Mouse (Mus musculus): ENCODE measurements at regions not wholly inside any gene's neighbourhood (a gene's known extent, or its start where the extent isn't known, plus 50 kb on each side); places are given as distances from the start of the nearest gene placed in this dataset.

DNA sequence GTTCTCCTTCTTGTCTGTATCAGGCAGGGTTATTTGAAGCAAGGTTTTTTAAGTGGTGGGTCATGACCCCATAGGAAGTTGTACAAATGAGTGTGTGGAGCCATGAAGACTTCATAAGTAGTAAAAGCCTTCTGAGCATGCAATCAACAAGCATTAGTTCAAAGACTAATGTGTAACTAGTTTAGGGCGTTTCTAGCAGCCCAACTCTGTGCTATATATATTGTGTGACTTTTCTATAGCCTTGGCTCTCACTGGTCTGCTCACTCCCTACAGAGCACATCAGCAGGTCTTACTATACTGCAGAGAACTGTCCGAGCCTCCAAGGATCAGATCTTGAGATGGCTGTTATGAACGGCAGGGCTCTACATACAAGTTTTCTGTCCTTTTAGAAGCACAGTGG lies 141.2 kb downstream of the Gm9817 start:
- Histone ChIP-seq H3K4me2 (ENCODE audit: low read depth) (no peak overlapping the region), H3K4me3 (no peak overlapping the region), H3K36me3 (ENCODE audit: control insufficient read depth, insufficient read depth) (no peaks in the 10 kb centered on the region), H3ac (ENCODE audit: control insufficient read depth, insufficient read length) (no peak overlapping the region), H3K27me3 (ENCODE audit: control insufficient read depth, insufficient read depth, insufficient read length) (peaks cover 11% of the 10 kb centered on the region), H3K79me2 (ENCODE audit: control insufficient read depth, insufficient read depth) (no peaks in the 10 kb centered on the region)
- TF ChIP-seq USF1 (IDR thresholded peaks at IDR 0.05; ENCODE audit: low read depth) (no peak), REST (IDR thresholded peaks at IDR 0.05; ENCODE audit: insufficient read depth, insufficient read length) (no peak), TCF3 (IDR thresholded peaks at IDR 0.05; ENCODE audit: insufficient read length, low read depth) (no peak)

GRCm38 (mm10) chr13:45230804-45231203 lies 152.3 kb downstream of the Gm9817 start:
- no peak for TF ChIP-seq POLR2A (IDR thresholded peaks at IDR 0.05; ENCODE audit: insufficient read length, low read depth)
- no peak for TF ChIP-seq POLR2AphosphoS2 (IDR thresholded peaks at IDR 0.05; ENCODE audit: insufficient read length, low read depth)
- TF ChIP-seq TCF3 (IDR thresholded peaks at IDR 0.05; ENCODE audit: insufficient read length, low read depth), result no peak
- no peak for TF ChIP-seq MAX (IDR thresholded peaks at IDR 0.05; ENCODE audit: low read depth)
- no peak for TF ChIP-seq MYOD1 (IDR thresholded peaks at IDR 0.05; ENCODE audit: control insufficient read depth in 1 of 3, insufficient read length in 2 of 3, low read depth in 2 of 3)
- TF ChIP-seq SRF (IDR thresholded peaks at IDR 0.05; ENCODE audit: control insufficient read depth, insufficient read length, low read depth), result no peak
- TF ChIP-seq REST (IDR thresholded peaks at IDR 0.05; ENCODE audit: insufficient read depth, insufficient read length), result no peak
- TF ChIP-seq CEBPB (IDR thresholded peaks at IDR 0.05; ENCODE audit: insufficient read depth, poor library complexity, severe bottlenecking), result no peak
- TF ChIP-seq E2F4 (IDR thresholded peaks at IDR 0.05; ENCODE audit: insufficient read depth), result no peak
- no peak for TF ChIP-seq TCF12 (IDR thresholded peaks at IDR 0.05; ENCODE audit: insufficient read depth, poor library complexity, severe bottlenecking)
- no peak for TF ChIP-seq USF1 (IDR thresholded peaks at IDR 0.05; ENCODE audit: low read depth)
- no peak for TF ChIP-seq MYOG (IDR thresholded peaks at IDR 0.05; ENCODE audit: control insufficient read depth in 1 of 3, insufficient read depth in 1 of 3, insufficient read length in 2 of 3, low read depth in 2 of 3)
- H3K36me3 ChIP-seq (ENCODE audit: control insufficient read depth, insufficient read depth), result no peaks in the 10 kb centered on the region
- H3K4me3 ChIP-seq, result no peak overlapping the region
- H3K27me3 ChIP-seq (ENCODE audit: control insufficient read depth, insufficient read depth, insufficient read length), result peaks cover 4% of the 10 kb centered on the region
- no peak overlapping the region for H3ac ChIP-seq (ENCODE audit: control insufficient read depth, insufficient read length)
- no peaks in the 10 kb centered on the region for H3K79me2 ChIP-seq (ENCODE audit: control insufficient read depth, insufficient read depth)
- no peak overlapping the region for H3K4me2 ChIP-seq (ENCODE audit: low read depth)

DNA sequence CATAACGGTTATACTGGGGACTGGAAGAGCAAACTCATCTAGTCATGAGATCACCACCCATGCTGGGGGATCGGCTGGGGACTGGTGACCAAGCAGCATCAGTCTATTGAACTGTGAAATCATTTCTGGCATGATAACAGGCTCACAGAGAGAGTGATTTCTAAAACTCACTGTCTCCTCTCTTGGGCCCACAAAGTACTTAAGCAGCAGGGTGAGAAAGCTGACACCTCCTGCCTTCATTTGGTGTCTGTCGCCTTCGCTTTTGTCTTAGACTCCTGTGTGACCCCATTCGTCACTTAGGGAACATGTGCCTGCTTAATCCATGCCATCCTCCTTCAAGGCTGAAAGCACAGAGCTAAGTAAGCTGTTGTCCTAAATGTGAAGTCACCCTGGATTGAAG lies 154.3 kb upstream of the Mylip start:
- Histone ChIP-seq H3K79me2 (ENCODE audit: control insufficient read depth, insufficient read depth) (no peaks in the 10 kb centered on the region), H3K4me3 (no peak overlapping the region), H3K27me3 (ENCODE audit: control insufficient read depth, insufficient read depth, insufficient read length) (no peaks in the 10 kb centered on the region), H3K36me3 (ENCODE audit: control insufficient read depth, insufficient read depth) (no peaks in the 10 kb centered on the region), H3ac (ENCODE audit: control insufficient read depth, insufficient read length) (no peak overlapping the region), H3K4me2 (ENCODE audit: low read depth) (no peak overlapping the region)
- no peak for TF ChIP-seq USF1 (IDR thresholded peaks at IDR 0.05; ENCODE audit: low read depth)
- TF ChIP-seq TCF12 (IDR thresholded peaks at IDR 0.05; ENCODE audit: insufficient read depth, poor library complexity, severe bottlenecking), result no peak
- TF ChIP-seq POLR2AphosphoS2 (IDR thresholded peaks at IDR 0.05; ENCODE audit: insufficient read length, low read depth), result no peak
- no peak for TF ChIP-seq MYOD1 (IDR thresholded peaks at IDR 0.05; ENCODE audit: control insufficient read depth in 1 of 3, insufficient read length in 2 of 3, low read depth in 2 of 3)
- no peak for TF ChIP-seq SRF (IDR thresholded peaks at IDR 0.05; ENCODE audit: control insufficient read depth, insufficient read length, low read depth)
- no peak for TF ChIP-seq TCF3 (IDR thresholded peaks at IDR 0.05; ENCODE audit: insufficient read length, low read depth)
- no peak for TF ChIP-seq CEBPB (IDR thresholded peaks at IDR 0.05; ENCODE audit: insufficient read depth, poor library complexity, severe bottlenecking)
- TF ChIP-seq MAX (IDR thresholded peaks at IDR 0.05; ENCODE audit: low read depth), result no peak
- no peak for TF ChIP-seq E2F4 (IDR thresholded peaks at IDR 0.05; ENCODE audit: insufficient read depth)
- TF ChIP-seq REST (IDR thresholded peaks at IDR 0.05; ENCODE audit: insufficient read depth, insufficient read length), result no peak
- no peak for TF ChIP-seq MYOG (IDR thresholded peaks at IDR 0.05; ENCODE audit: control insufficient read depth in 1 of 3, insufficient read depth in 1 of 3, insufficient read length in 2 of 3, low read depth in 2 of 3)
- no peak for TF ChIP-seq POLR2A (IDR thresholded peaks at IDR 0.05; ENCODE audit: insufficient read length, low read depth)

DNA sequence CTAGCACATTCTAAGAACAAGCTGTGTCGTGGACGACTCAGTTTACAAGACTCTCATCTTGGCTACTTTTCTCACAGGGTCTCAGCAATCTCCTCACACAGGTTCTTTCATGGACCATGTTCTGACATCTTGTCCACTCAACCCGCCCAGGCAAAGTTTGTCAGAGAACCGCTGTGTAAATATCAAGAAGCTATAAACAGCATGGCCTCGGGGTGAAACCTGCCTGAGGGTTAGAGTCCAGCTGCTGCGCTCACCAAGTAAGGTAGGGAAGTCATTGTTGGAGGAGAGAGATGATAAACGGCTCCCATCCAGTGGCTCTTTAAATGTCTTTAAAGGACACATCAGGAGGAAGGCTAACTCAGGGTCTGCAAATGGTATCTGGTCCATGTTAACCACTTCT lies 151.3 kb upstream of the Mylip start:
- TF ChIP-seq POLR2AphosphoS2 (IDR thresholded peaks at IDR 0.05; ENCODE audit: insufficient read length, low read depth), result no peak
- no peak for TF ChIP-seq CEBPB (IDR thresholded peaks at IDR 0.05; ENCODE audit: insufficient read depth, poor library complexity, severe bottlenecking)
- TF ChIP-seq USF1 (IDR thresholded peaks at IDR 0.05; ENCODE audit: low read depth), result no peak
- TF ChIP-seq E2F4 (IDR thresholded peaks at IDR 0.05; ENCODE audit: insufficient read depth), result no peak
- no peak for TF ChIP-seq POLR2A (IDR thresholded peaks at IDR 0.05; ENCODE audit: insufficient read length, low read depth)
- no peak for TF ChIP-seq MYOG (IDR thresholded peaks at IDR 0.05; ENCODE audit: control insufficient read depth in 1 of 3, insufficient read depth in 1 of 3, insufficient read length in 2 of 3, low read depth in 2 of 3)
- TF ChIP-seq TCF3 (IDR thresholded peaks at IDR 0.05; ENCODE audit: insufficient read length, low read depth), result no peak
- no peak for TF ChIP-seq TCF12 (IDR thresholded peaks at IDR 0.05; ENCODE audit: insufficient read depth, poor library complexity, severe bottlenecking)
- TF ChIP-seq REST (IDR thresholded peaks at IDR 0.05; ENCODE audit: insufficient read depth, insufficient read length), result no peak
- TF ChIP-seq MAX (IDR thresholded peaks at IDR 0.05; ENCODE audit: low read depth), result no peak
- TF ChIP-seq SRF (IDR thresholded peaks at IDR 0.05; ENCODE audit: control insufficient read depth, insufficient read length, low read depth), result no peak
- no peak for TF ChIP-seq MYOD1 (IDR thresholded peaks at IDR 0.05; ENCODE audit: control insufficient read depth in 1 of 3, insufficient read length in 2 of 3, low read depth in 2 of 3)
- H3K79me2 ChIP-seq (ENCODE audit: control insufficient read depth, insufficient read depth), result no peaks in the 10 kb centered on the region
- no peak overlapping the region for H3ac ChIP-seq (ENCODE audit: control insufficient read depth, insufficient read length)
- H3K4me3 ChIP-seq, result no peak overlapping the region
- no peaks in the 10 kb centered on the region for H3K27me3 ChIP-seq (ENCODE audit: control insufficient read depth, insufficient read depth, insufficient read length)
- H3K36me3 ChIP-seq (ENCODE audit: control insufficient read depth, insufficient read depth), result no peaks in the 10 kb centered on the region
- no peak overlapping the region for H3K4me2 ChIP-seq (ENCODE audit: low read depth)

GRCm38 (mm10) chr13:45239153-45239552 lies 150.4 kb upstream of the Mylip start:
- H3K79me2 ChIP-seq (ENCODE audit: control insufficient read depth, insufficient read depth), result no peaks in the 10 kb centered on the region
- H3K36me3 ChIP-seq (ENCODE audit: control insufficient read depth, insufficient read depth), result no peaks in the 10 kb centered on the region
- H3K27me3 ChIP-seq (ENCODE audit: control insufficient read depth, insufficient read depth, insufficient read length), result no peaks in the 10 kb centered on the region
- H3K4me3 ChIP-seq, result no peak overlapping the region
- H3K4me2 ChIP-seq (ENCODE audit: low read depth), result no peak overlapping the region
- no peak overlapping the region for H3ac ChIP-seq (ENCODE audit: control insufficient read depth, insufficient read length)
- TF ChIP-seq REST (IDR thresholded peaks at IDR 0.05; ENCODE audit: insufficient read depth, insufficient read length) (no peak), TCF3 (IDR thresholded peaks at IDR 0.05; ENCODE audit: insufficient read length, low read depth) (no peak), TCF12 (IDR thresholded peaks at IDR 0.05; ENCODE audit: insufficient read depth, poor library complexity, severe bottlenecking) (no peak), MYOG (IDR thresholded peaks at IDR 0.05; ENCODE audit: control insufficient read depth in 1 of 3, insufficient read depth in 1 of 3, insufficient read length in 2 of 3, low read depth in 2 of 3) (no peak), SRF (IDR thresholded peaks at IDR 0.05; ENCODE audit: control insufficient read depth, insufficient read length, low read depth) (no peak), CEBPB (IDR thresholded peaks at IDR 0.05; ENCODE audit: insufficient read depth, poor library complexity, severe bottlenecking) (no peak), USF1 (IDR thresholded peaks at IDR 0.05; ENCODE audit: low read depth) (no peak), POLR2A (IDR thresholded peaks at IDR 0.05; ENCODE audit: insufficient read length, low read depth) (no peak), MAX (IDR thresholded peaks at IDR 0.05; ENCODE audit: low read depth) (no peak), MYOD1 (IDR thresholded peaks at IDR 0.05; ENCODE audit: control insufficient read depth in 1 of 3, insufficient read length in 2 of 3, low read depth in 2 of 3) (no peak), E2F4 (IDR thresholded peaks at IDR 0.05; ENCODE audit: insufficient read depth) (no peak), POLR2AphosphoS2 (IDR thresholded peaks at IDR 0.05; ENCODE audit: insufficient read length, low read depth) (no peak)

All from myocyte (in vitro differentiated cells).